Mouse (Mus musculus): Measurements from ENCODE around the gene Zswim3. TPM values are rescaled to one million over a fixed set of nuclear protein-coding genes. Genes with fewer than 3 reads are reported as not detected.
A peak's percentile ranks its signal among the peaks of the same experiment; 100 is the strongest.

Gene Zswim3
- total RNA-seq, 2 experiments from 2014 or later, result 8.8 to 9.6 TPM

DNA sequence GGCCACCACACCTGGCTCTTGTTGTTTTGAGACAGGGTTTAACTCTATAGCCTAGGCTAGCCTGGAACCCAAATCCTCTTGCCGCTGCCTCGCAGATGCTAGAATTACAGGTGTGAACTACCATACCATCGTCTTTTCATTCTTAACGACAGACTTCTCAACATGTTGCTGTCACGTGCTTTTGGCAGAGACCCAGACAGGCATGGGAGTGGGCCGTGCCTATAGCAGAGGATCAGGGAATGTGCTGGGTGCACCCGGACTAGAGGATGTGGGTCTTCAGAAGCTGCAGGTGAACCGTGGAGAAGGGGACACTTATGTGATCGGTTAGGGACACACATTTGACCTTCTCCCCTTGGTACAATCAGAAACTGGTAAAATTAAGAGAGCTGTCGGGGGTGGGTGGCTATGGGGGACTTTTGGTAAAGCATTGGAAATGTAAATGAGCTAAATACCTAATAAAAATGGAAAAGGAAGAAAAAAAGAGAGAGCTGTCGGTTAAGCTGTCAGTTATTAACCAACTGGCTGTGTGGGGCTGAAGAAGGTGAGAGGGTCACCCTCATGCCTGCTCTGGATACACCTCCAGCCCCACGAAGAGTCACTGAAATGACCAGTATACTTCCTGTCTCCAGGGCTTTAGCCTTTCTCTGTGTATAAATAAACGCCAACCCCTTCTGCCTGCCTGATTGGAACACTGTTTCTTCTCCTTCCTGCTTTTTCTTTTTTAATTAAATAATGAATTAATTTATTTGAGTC is 4.5 kb upstream of the Zswim3 start:
- intact Hi-C loops (cut with DNase I), result no loop called here
- DNase-seq (ENCODE audit: low spot score in 2 of 2), result no peak

DNA sequence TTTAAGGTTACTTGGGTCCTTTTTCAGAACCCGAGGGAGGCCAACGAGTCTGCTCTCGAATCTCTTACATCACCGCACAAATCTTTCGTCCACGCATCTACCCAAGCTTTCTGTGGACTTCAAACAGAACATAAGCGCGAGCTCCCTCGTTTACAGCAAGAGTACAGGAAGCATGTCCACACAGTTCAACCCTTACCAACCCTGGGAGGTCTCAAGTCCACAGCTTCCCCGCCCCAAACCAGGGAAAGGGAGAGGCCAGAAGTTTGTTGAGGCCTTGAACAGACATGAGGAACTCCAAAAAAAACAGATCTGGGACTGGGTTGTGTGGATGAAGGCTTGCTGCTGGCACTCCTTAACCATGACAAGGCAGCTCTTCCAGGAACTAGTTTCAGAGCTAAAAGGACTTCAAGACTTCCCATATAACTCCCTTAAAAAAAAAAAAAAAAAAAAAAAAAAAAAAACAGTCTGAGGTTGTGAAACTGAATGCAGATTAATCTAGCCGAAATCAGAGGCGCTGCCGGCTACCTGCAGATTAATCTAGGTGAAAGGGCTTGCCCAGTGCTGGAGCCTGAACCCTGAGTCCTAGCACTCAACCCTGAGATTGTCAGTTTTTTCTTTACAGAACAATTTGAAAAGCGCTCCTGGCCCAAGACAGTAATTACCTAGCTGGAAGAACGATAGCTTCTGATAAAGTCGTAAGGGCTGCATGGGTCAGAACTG is 1.5 kb upstream of the Zswim3 start:
- no peak for DNase-seq (ENCODE audit: low spot score in 2 of 2)
- intact Hi-C loops (cut with DNase I), result no loop called here

DNA sequence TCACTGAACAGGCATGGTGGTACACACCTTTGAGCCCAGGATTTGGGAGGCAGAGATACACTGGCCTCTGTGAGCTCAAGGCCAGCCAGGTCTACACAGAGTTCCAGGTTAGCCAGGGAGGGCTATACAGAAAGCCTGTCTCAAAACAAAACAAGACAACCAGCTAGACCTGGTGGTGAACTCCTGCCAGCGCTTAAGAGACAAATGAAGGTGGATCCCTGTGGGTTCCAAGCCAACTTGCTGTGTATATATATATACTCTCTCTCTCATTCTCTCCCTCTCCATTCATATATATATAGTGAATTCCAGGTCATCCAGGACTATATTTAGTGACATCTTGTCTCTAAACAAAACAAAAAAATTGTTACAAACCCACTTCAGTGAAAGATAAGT is 981 bp upstream of the Zswim3 start:
- intact Hi-C loops (cut with DNase I), result loop anchor here (2.0 kb wide), 1 partner anchor 19 kb away; the partner anchor contains the start of gene Zswim1
- DNase-seq (ENCODE audit: low spot score in 2 of 2), result no peak

DNA sequence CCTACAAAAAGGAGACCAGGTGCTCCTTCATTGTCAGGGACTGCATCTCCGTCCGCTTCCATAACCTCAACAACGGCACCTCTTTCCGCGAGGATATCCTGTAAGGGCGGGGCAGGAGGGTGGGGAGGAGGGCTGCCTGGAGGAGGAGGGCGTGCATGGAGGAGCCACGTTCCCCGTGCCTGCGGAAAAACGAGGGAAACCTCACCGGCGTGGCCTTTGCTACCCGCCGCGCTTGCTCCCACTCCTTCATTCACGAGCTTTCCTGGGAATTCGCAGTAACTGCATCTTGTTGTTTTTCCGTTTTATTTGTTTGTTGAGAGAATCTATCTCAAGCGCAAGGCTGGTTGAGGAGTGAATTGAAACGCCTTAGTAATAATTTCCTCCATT is 427 bp downstream of the Zswim3 start:
- no peak for DNase-seq (ENCODE audit: low spot score in 2 of 2)
- intact Hi-C loops (cut with DNase I), result loop anchor here (2.0 kb wide), 1 partner anchor 17 kb away; the partner anchor contains the start of gene Zswim1

DNA sequence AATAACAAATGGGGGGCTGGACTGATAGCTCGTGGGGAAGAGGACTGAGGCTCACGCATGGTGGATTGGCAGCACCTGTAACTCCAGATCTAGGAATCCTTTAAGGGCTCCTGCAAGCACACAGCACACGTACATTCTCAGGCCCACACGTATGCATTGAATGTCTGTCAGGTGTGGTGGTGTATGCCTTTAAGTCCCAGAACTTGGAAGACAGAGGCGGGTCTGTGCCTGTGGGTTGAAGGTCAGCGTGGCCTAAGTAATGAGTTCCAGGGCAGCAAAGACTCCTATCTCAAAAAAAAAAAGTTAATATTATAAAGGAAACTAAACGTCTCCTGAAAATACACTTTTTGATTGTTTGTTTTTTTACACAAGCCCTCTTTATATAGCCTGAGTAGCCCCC is 1.7 kb downstream of the Zswim3 start:
- intact Hi-C loops (cut with DNase I), result no loop called here
- DNase-seq (ENCODE audit: low spot score in 2 of 2), result no peak

DNA sequence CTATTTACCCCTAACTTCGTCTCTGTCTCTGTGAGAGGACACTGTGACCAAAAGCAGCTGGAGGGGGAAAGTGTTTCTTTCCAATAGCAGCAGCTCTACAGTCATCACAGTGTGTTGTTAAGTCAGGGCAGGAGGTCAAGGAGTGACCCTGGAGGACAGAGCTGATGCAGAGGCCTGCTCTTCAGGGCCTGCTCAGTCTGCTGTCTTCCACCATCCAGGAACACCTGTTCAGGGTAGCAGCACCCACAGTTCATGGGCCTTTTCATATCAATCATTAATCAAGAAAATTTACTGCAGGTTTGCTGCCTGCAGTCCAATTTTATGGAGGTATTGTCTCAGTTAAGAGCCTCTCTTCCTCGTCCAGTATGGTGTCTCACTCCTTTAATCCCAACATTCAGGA is 8.7 kb downstream of the Zswim3 start:
- intact Hi-C loops (cut with DNase I), result no loop called here
- DNase-seq (ENCODE audit: low spot score in 2 of 2), result no peak

DNA sequence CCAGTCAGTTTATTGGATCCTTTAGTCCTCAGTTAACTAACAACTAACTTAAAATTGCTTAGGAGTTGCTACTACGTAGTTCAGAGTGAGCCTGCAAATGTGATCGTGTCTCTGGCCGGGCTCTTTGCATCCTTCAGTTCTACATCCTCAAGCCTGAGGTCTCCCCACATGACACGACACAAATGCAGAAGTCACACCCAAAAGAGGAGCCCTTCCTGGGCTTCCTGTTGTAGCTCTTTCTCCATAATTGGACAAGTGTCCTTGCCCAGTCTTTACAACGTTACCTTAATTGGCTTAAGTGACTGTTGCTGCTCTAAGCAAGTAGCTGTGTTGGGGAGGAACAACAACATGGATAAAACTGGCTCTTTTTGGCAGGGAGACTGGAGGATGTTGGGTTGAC is 10.4 kb downstream of the Zswim3 start:
- no peak for DNase-seq (ENCODE audit: low spot score in 2 of 2)
- intact Hi-C loops (cut with DNase I), result no loop called here

DNA sequence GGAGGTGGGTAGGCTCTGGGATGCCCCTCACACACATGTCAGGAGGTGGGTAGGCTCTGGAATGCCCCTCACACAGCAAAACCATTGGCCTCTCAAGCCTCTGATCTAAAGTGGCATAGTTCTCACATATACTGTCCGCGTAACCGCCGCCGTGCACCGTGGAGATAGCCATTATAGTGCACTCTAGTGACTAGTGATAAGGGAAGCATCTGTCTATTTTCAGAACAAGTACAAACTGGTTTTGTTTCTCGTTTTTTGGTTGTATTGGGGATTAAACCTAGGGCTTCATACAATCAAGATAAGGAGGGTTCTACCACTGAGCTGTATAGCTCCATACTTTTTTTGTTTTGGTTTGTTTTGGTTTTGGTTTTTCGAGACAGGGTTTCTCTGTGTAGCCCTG is 10.9 kb downstream of the Zswim3 start:
- intact Hi-C loops (cut with DNase I), result no loop called here
- DNase-seq (ENCODE audit: low spot score in 2 of 2), result no peak

DNA sequence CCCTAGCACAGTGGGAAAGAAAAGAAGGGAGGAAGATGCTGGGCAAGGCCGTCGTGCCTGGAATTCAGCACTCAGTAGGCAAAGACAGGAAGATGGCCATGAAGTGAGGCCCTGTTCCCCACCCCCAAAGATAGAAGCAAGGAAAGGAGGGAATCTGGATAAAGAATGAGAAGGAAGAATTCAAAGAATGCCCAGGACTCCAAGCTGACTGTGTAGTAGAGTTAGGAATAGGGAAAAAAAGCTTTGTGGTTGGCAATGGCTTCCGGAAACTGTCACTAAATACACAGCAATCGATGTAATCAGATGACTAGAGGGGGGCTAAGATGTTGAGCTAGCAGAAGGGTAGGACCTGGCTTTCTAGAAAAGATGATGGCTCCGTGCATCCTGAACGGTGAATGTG is 12.3 kb downstream of the Zswim3 start:
- DNase-seq (ENCODE audit: low spot score in 2 of 2), result no peak
- intact Hi-C loops (cut with DNase I), result no loop called here

DNA sequence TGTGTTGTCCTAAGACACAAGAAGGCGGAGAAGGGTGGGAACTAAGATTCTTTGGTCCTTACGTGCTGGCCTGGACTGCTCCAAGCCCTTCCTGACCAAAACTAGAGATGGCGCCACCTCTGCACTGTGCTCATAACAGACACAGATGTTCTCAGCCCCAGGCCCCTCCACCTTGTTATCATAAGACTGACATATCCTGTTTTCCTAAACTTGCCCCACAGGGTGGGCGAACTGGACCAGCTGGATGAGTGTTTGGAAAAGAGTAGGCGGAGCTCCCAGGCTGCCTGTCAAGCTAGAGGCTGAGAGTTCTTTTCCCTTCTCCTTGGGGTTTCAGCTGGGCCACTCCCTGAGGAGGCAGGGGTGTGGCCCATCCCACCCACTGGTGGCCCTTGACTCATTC is 12.8 kb downstream of the Zswim3 start:
- DNase-seq (ENCODE audit: low spot score in 2 of 2), result no peak
- intact Hi-C loops (cut with DNase I), result no loop called here

DNA sequence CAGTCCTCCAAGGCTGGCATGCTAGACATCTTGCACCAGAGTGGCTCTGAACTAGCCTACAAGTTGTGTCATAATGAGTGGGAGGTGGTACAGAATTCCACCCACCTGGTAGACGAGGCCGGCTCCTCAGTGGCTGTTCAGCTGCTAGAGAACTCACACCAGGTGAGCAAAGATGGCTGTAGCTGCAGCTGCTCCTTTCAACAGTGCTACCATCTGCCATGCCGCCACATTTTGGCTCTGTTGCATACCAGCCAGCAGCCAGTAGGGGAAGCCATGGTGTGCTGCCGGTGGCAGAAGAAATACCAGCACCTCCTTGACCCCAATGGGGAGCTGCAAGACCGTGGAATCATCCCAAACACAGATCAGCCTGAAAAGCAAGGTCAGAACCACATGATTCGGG is 16.2 kb downstream of the Zswim3 start:
- intact Hi-C loops (cut with DNase I), result no loop called here
- peak in 1 of 2 experiments; percentile 27 for DNase-seq (ENCODE audit: low spot score in 2 of 2)

DNA sequence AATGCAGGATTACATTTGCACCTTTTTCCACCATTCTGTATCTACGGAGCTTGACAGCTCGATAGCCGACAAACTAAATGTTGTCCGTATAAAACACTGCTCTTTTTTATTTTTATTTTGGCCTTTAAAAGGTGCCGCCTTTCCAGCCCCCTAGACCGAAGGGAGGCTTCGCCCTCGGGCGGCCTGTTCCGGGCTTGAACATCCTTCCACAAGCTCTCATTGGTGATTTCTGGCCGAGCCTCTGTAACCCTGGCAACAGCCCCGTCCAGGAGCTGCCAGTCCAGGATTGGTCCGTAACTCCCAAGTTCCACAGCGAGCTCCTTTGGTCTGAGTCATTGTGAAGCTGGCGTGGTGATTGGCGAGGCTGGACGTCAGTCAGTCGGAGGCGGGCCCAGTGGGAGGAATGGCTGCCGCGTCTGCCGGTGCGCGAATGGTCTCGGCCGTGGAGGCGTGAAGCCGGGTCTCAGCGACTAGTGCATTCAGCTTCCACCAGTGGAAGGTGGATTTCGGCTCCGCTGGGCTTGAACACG is 17.8 kb downstream of the Zswim3 start, which contains the start of gene Zswim1:
Zswim1 (plus strand) TSS at position 51 of the 530 bp plus-strand sequence.
- peak; percentile 100 for DNase-seq (ENCODE audit: low spot score in 2 of 2)
- intact Hi-C loops (cut with DNase I), result loop anchor here (2.0 kb wide), 1 partner anchor 18 kb away; the partner anchor contains the start of genes Acot8 and Zswim3

DNA sequence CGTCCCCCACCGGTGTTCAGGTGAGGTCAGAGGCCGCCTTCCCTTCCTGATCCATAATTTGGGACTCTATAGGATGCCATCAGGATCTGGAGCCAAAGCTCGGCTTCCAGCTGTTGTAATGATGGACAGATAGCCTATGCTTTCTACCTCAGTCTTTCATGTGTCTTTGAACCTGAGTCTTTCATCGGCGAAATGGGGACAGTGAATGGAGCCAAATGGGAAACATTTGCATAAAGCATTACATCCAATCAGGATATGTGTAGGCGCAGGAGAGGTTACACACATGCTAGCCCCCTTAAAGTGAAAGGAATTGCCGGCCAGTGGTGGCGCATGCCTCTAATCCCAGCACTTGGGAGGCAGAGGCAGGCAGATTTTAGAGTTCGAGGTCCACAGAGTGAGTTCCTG is 18.3 kb downstream of the Zswim3 start:
- DNase-seq (ENCODE audit: low spot score in 2 of 2), result peak in 1 of 2 experiments; percentile 69
- intact Hi-C loops (cut with DNase I), result loop anchor here (2.0 kb wide), 1 partner anchor 18 kb away; the partner anchor contains the start of genes Acot8 and Zswim3

DNA sequence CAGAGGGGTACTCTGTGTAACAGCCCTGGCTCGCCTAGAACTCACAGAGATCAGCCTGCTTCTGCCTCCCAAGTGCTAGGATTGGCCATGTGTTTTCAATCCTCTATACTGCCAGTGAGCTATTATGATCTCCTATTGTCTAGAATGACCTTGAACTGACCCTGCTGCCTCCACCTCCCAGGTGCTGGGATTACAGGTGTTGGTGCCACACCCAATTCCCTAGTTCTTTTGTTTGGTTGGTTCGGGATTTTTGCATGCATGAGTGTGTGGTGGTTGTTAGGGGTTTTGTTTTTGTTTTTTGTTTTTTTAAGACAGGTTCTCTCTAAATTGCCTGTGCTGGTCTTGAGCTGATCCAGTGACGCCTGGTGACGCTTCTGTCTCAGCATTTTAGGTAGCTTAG is 19.1 kb downstream of the Zswim3 start:
- DNase-seq (ENCODE audit: low spot score in 2 of 2), result no peak
- intact Hi-C loops (cut with DNase I), result loop anchor here (2.0 kb wide), 1 partner anchor 19 kb away; the partner anchor contains the start of genes Acot8 and Zswim3

DNA sequence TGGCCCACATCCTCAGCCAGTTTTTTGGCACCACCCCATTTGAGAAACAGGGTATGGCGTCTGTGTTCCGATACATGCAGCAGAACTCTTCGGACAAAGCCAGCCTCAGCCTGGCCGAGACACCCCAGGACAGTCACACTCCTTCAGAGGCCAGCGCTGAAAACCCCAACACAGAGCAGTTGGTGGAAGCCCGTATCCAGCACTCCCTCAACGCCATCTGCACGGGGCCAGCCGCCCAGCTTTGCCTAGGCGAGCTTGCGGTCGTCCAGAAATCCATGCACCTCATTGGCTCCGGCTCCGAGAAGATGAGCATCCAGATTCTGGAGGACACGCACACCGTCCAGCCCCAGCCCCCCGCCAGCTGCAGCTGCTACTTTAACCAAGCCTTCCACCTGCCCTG is 20.6 kb downstream of the Zswim3 start:
- intact Hi-C loops (cut with DNase I), result no loop called here
- DNase-seq (ENCODE audit: low spot score in 2 of 2), result no peak

DNA sequence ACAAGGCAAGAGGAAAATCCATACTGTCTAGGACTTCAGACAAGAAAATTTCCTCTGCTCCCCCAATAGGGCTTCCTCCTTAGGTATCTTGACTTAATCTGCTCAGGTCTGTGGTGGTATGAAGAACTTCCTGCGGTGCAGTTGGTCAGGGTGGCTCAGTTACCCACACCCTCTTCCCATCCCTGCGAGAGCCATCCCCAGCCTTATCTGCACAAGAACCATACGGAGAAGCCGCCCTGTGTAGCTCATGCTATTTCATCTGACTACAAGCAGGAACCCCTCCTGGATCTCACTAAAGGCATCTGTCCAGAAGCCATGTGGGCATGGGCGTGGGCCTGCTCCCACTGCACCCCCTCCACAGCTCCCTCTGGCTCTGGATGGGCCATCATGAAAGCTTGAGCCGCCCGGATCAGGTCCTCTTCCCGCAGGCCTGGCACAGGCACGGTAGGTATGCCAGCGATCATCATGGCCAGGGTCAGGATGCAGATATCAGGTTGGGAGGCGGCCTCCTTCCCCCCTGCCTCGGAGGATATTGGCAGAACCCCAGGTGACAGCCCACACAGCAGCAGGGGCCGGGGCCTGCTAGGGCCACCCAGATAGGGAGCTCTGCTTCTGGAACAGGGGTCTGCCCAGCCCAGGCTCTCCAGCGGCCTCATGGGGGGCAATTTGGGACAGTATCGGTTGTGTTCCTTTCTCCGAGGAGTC is 22.4 kb downstream of the Zswim3 start:
- DNase-seq (ENCODE audit: low spot score in 2 of 2), result no peak
- intact Hi-C loops (cut with DNase I), result no loop called here

DNA sequence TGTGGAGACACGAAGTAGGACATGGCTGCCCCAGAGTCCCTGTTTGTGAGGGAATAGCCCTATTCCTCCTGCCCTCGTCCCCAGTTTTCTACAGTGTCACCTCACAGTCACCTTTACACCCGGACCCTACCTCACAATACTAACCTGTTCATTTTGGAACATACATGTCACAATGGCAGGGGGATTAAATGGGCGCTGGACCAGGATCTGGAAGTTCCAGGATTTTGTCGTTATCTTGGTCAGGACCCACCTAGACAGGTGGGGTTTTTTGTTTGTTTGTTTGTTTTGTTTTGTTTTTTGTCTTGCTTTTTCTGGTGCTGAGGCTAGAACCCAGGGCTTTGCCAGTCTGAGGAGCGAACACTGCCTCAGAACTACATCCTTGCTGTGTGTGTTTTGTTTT is 23.5 kb downstream of the Zswim3 start, which contains the start of gene Spata25:
Spata25 (minus strand) TSS at position 101 of the 400 bp plus-strand sequence.
- intact Hi-C loops (cut with DNase I), result no loop called here
- DNase-seq (ENCODE audit: low spot score in 2 of 2), result no peak

DNA sequence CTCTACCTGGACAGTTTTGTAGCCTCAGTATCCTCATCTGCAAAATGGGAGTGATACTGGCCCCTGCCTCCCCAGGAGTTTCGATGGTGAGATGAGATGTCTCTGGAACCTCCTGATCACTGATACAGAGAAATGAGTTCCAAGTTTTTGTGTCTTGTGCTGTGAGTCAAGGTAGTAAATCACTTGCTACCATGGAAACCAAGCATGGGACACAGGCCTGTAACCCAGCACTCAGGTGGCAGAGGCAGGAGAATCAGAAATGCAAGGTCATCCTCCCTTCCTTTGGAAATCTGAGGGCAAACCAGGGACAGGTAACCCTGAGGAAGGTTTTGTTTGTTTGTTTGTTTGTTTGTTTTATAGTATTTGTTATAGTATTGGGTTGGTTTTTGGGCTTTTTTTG is 24.2 kb downstream of the Zswim3 start:
- intact Hi-C loops (cut with DNase I), result no loop called here
- DNase-seq (ENCODE audit: low spot score in 2 of 2), result no peak

DNA sequence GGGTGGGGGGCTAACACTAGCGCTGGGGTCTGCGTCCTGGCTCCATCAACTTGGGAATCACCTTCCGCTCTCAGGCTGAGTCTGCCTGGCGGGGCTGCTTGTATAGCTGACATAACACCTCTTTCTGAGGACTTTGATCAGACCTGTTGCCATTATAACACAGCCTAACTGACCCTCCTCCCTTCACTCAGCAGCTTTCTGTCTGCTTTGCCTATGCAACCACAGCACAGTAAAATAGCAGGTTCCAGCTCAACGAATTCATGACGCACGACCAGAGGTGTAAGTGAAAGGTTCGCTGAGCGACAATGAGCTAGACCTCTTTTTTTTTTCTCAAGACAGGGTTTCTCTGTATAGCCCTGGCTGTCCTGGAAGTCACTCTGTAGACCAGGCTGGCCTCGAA is 26.1 kb downstream of the Zswim3 start:
- intact Hi-C loops (cut with DNase I), result no loop called here
- no peak for DNase-seq (ENCODE audit: low spot score in 2 of 2)
